In the genomic region with DNA sequence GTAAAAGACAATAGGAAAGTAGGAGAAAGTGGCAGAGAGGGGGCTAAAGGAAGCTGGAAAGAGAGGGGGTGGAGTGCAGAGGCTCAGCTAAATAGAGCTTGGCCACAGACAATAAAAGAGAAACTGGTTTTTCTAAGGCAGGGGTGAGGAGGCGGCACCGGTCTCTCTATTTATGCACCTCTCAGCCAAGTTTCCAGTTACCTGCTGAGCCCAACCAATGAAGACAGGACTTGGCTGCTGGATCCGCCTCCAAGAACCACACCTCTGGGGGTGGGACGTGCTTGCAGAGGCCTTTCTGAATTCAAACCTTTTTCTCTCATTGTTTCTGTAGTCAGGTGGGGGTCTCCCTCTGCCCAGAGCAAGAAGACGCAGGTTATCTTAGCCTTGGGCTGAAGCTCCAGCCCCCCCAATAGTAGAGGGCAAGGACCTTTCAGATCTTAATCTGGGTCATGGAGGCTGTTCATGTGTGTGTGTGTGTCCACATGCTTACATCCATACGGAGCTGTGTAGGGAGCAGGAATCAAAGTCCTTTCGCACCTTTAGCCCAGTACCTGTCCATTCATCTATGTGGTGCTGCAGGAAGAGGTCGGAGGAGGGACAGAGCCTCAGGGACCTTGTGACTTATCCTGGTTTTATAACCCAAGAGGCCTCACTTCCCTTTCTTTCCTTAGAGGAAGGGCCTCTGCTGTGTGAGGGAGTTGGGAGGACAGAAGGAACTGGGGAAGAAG, we compare ENCODE assay signal across 10 mouse cellular contexts.
DNase-seq lines count a peak whose midpoint lies in the region; ATAC-seq lines count a peak whose summit lies in the region.
"Had no signal": no experiment of that assay in that cellular context is flagged by ENCODE, and none has a peak within 500 bp of the region (broad histone marks: within the 10 kb centered on the region; RNA-seq: fewer than 3 reads in every experiment).

No protein-coding gene starts in this region.

- H3K36me3 ChIP-seq in limb, embryonic 15.5 days: no peaks in the 10 kb centered on the region
- H3K36me3 ChIP-seq in midbrain, embryonic 13.5 days: no peaks in the 10 kb centered on the region
- H3K36me3 ChIP-seq: hindbrain, embryonic 13.5 days had no signal

- WGBS in limb, embryonic 15.5 days: 45% methylated on average over 8 of the region's 8 CpGs
- 35% methylated on average over 8 of the region's 8 CpGs for WGBS in midbrain, embryonic 13.5 days

- no peak overlapping the region for H3K9ac ChIP-seq in limb, embryonic 15.5 days
- no peak overlapping the region for H3K9ac ChIP-seq in midbrain, embryonic 13.5 days (replicated peaks)
- H3K9ac ChIP-seq: hindbrain, embryonic 13.5 days had no signal

- peak overlapping the region; percentile 78 for H3K27ac ChIP-seq in limb, embryonic 15.5 days
- no peak overlapping the region for H3K27ac ChIP-seq in midbrain, embryonic 13.5 days
- H3K27ac ChIP-seq: hindbrain, embryonic 13.5 days; macrophage had no signal

- no peak for ATAC-seq in limb, embryonic 15.5 days (ENCODE audit: insufficient number of reproducible peaks, low FRiP score, low TSS enrichment, low read depth)
- ATAC-seq in midbrain, embryonic 13.5 days: no peak
- no peak for ATAC-seq in megakaryocyte, adult 5-6 weeks (ENCODE audit: poor library complexity, severe bottlenecking)

- peak; percentile 29 for DNase-seq in testis, postnatal 14 days (ENCODE audit: low spot score)
- no peak for DNase-seq in testis, postnatal 10 days (ENCODE audit: low spot score)
- DNase-seq in kidney, adult 18-20 months: peak; percentile 7
- DNase-seq in urinary bladder, postnatal 36 days (ENCODE audit: low spot score in 2 of 2): peak; percentile 62 to 73
- no peak for DNase-seq in thymus, postnatal 4 days

- H3K9me3 ChIP-seq in limb, embryonic 15.5 days: no peaks in the 10 kb centered on the region
- H3K9me3 ChIP-seq in midbrain, embryonic 13.5 days: no peaks in the 10 kb centered on the region
- H3K9me3 ChIP-seq: hindbrain, embryonic 13.5 days had no signal

- H3K4me3 ChIP-seq in limb, embryonic 15.5 days: peak overlapping the region; percentile 32
- H3K4me3 ChIP-seq in midbrain, embryonic 13.5 days (replicated peaks): no peak overlapping the region
- H3K4me3 ChIP-seq: hindbrain, embryonic 13.5 days had no signal

- H3K4me2 ChIP-seq in limb, embryonic 15.5 days: peak overlapping the region; percentile 20
- H3K4me2 ChIP-seq in midbrain, embryonic 13.5 days (replicated peaks): no peak overlapping the region
- H3K4me2 ChIP-seq: hindbrain, embryonic 13.5 days had no signal

- H3K4me1 ChIP-seq in limb, embryonic 15.5 days: peaks cover 18% of the 10 kb centered on the region
- no peaks in the 10 kb centered on the region for H3K4me1 ChIP-seq in midbrain, embryonic 13.5 days (replicated peaks)

- no peaks in the 10 kb centered on the region for H3K27me3 ChIP-seq in limb, embryonic 15.5 days
- H3K27me3 ChIP-seq in midbrain, embryonic 13.5 days: no peaks in the 10 kb centered on the region

Comparison
In these comparisons a context has a peak if more than half of its experiments do, and no peak if none do; other contexts are left out.
1. DNase-seq: peak in testis, postnatal 14 days (single experiment), kidney, adult 18-20 months (single experiment) and urinary bladder, postnatal 36 days (2 of 2); none in testis, postnatal 10 days (single experiment) and thymus, postnatal 4 days (single experiment).